Mouse (Mus musculus): Measurements from ENCODE around the gene Shisa4.

GRCm38 (mm10) chr1:135346891-135347290 lies 28.1 kb downstream of the Shisa4 start:
- TF ChIP-seq CTCF (IDR thresholded peaks at IDR 0.05; ENCODE audit: borderline replicate concordance, insufficient read depth, low read depth, low read length) (no peak), POLR2A (IDR thresholded peaks at IDR 0.05; ENCODE audit: borderline replicate concordance, insufficient read depth, low read length) (no peak)

Data from cerebellum, adult 2 months (tissue).